In the genomic region with DNA sequence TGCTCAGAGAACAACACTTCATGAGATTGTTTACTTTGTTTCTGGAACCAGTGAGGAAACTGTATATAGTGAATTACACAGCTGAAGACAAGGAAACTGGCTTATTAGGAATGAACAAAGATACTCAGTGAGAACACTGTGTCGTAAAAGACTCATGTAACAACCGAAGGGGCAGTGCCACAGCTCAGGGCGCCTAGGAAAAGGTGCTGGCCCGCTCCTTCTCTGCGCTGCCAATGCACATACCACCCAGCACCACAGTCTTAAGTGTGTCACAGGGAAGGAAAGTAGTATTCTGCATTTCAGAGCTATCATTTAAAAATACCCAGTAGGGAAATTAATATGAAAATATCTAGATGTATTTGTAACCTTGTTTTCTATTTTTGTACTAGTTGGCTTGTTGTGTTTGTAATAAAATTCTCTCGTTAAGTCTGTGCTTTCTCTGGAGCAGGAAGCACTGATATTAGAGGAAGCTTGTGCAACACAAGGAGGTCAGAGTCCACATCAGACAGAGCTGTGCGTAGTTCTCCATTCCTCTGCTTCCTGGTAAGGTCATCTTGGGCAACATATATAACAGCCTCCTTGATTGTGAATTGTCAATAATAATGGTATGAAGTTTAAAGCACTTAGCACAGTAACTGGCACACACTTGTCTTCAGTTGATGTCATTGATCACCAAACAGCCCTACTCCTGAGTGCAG, we compare ENCODE assay signal across 22 mouse cellular contexts. TPM values are rescaled to one million over a fixed set of nuclear protein-coding genes. Genes with fewer than 3 reads are reported as not detected.
DNase-seq lines count a peak whose midpoint lies in the region; ATAC-seq and TF ChIP-seq lines count a peak whose summit lies in the region.
"Had no signal": no experiment of that assay in that cellular context is flagged by ENCODE, and none has a peak within 500 bp of the region (broad histone marks: within the 10 kb centered on the region; RNA-seq: fewer than 3 reads in every experiment).

No protein-coding gene starts in this region.

- no peaks in the 10 kb centered on the region for H3K27me3 ChIP-seq in lung, embryonic 14.5 days (ENCODE audit: insufficient read depth, low read length)
- H3K27me3 ChIP-seq in hindbrain, postnatal 0 days (ENCODE audit: insufficient read depth, low read length) = no peaks in the 10 kb centered on the region
- H3K27me3 ChIP-seq: hindbrain, embryonic 12.5 days; liver, embryonic 12.5 days had no signal

- no peak overlapping the region for H3K4me2 ChIP-seq in lung, embryonic 14.5 days
- H3K4me2 ChIP-seq in hindbrain, postnatal 0 days (ENCODE audit: low read depth, low read length) = no peak overlapping the region
- H3K4me2 ChIP-seq: hindbrain, embryonic 12.5 days; liver, embryonic 12.5 days; midbrain, embryonic 11.5 days had no signal

- no peak overlapping the region for H3K4me3 ChIP-seq in lung, embryonic 14.5 days (ENCODE audit: low read depth, low read length)
- no peak overlapping the region for H3K4me3 ChIP-seq in lung, adult 2 months (replicated peaks; ENCODE audit: extremely low read depth, low read depth, low read length)
- no peak overlapping the region for H3K4me3 ChIP-seq in hindbrain, postnatal 0 days (ENCODE audit: low read length)
- H3K4me3 ChIP-seq: erythroblast, embryonic 14.5 days; hindbrain, embryonic 12.5 days; liver, embryonic 12.5 days had no signal

- H3K27ac ChIP-seq in lung, embryonic 14.5 days (ENCODE audit: low read depth) = no peak overlapping the region
- no peak overlapping the region for H3K27ac ChIP-seq in hindbrain, postnatal 0 days
- H3K27ac ChIP-seq: hindbrain, embryonic 12.5 days; liver, embryonic 12.5 days had no signal

- TF ChIP-seq CTCF in lung, embryonic 14.5 days (IDR thresholded peaks at IDR 0.05; ENCODE audit: low read depth) = no peak
- no peak for TF ChIP-seq CTCF in lung, adult 2 months (IDR thresholded peaks at IDR 0.05; ENCODE audit: insufficient read depth, low read length)
- no peak for TF ChIP-seq CTCF in hindbrain, postnatal 0 days (IDR thresholded peaks at IDR 0.05; ENCODE audit: low read depth)

- H3K36me3 ChIP-seq in lung, embryonic 14.5 days (ENCODE audit: insufficient read depth) = no peaks in the 10 kb centered on the region
- H3K36me3 ChIP-seq in hindbrain, postnatal 0 days (ENCODE audit: insufficient read depth, low read length) = no peaks in the 10 kb centered on the region
- H3K36me3 ChIP-seq: hindbrain, embryonic 12.5 days; liver, embryonic 12.5 days had no signal

- H3K4me1 ChIP-seq in lung, embryonic 14.5 days (ENCODE audit: insufficient read depth) = no peaks in the 10 kb centered on the region
- no peaks in the 10 kb centered on the region for H3K4me1 ChIP-seq in lung, adult 2 months (ENCODE audit: control insufficient read depth, insufficient read depth, low read length)
- H3K4me1 ChIP-seq in hindbrain, postnatal 0 days (ENCODE audit: insufficient read depth, low read length) = no peaks in the 10 kb centered on the region
- H3K4me1 ChIP-seq: hindbrain, embryonic 12.5 days; liver, embryonic 12.5 days had no signal

- WGBS in lung, embryonic 14.5 days = 62% methylated on average over 7 of the region's 7 CpGs
- WGBS in lung, adult 2 months = 55% methylated on average over 7 of the region's 7 CpGs
- WGBS in large intestine, adult 2 months = 24% methylated on average over 7 of the region's 7 CpGs
- WGBS in hindbrain, postnatal 0 days = 88% methylated on average over 7 of the region's 7 CpGs

- ATAC-seq in lung, embryonic 14.5 days (ENCODE audit: insufficient read depth) = no peak
- ATAC-seq in hindbrain, postnatal 0 days = no peak
- ATAC-seq: forebrain, postnatal 0 days; liver, embryonic 12.5 days had no signal

- peak; percentile 3 for DNase-seq in kidney, adult 11 months
- DNase-seq in kidney, adult 8-10 months = no peak
- DNase-seq in lung, embryonic 14.5 days = peak; percentile 15
- DNase-seq in lung, adult 2 months = no peak
- DNase-seq in large intestine, adult 2 months (ENCODE audit: low read depth, low spot score) = peak; percentile 60
- peak; percentile 36 for DNase-seq in yolk sac, embryonic 10.5 days (ENCODE audit: low spot score)
- no peak for DNase-seq in hindbrain, postnatal 0 days (ENCODE audit: low spot score)
- DNase-seq in right cerebral cortex, postnatal 25 days = no peak
- DNase-seq: adrenal gland, adult 8-10 months; cerebellum, adult 9-10 months; forebrain, postnatal 0 days; gastrocnemius, postnatal 36 days; layer of hippocampus, adult 9-11 months; right cerebral cortex, adult 18-20 months; thymus, postnatal 14 days had no signal

- no peak for TF ChIP-seq POLR2A in lung, adult 2 months (IDR thresholded peaks at IDR 0.05; ENCODE audit: borderline replicate concordance, extremely low read depth, low read depth, low read length)

- no peak overlapping the region for H3K9ac ChIP-seq in lung, embryonic 14.5 days
- H3K9ac ChIP-seq in hindbrain, postnatal 0 days (replicated peaks; ENCODE audit: low read length) = no peak overlapping the region
- H3K9ac ChIP-seq: forebrain, postnatal 0 days; hindbrain, embryonic 12.5 days; liver, embryonic 12.5 days had no signal

- no peaks in the 10 kb centered on the region for H3K9me3 ChIP-seq in lung, embryonic 14.5 days (ENCODE audit: low read depth, low read length)
- H3K9me3 ChIP-seq in hindbrain, postnatal 0 days (ENCODE audit: low read length) = no peaks in the 10 kb centered on the region
- H3K9me3 ChIP-seq: hindbrain, embryonic 12.5 days; liver, embryonic 12.5 days had no signal

RNA-seq across cellular contexts. Expression of a gene that starts 49.0 kb away (rescaled TPM):
- not detected in 2 replicates for polyA plus RNA-seq in lung, embryonic 14.5 days (2014; fragmentation: Nextera tagmentation; extraction: Ambion mirVana)
- polyA plus RNA-seq in lung, adult 2 months (2012; rRNA removed) = not detected in 2 replicates
- not detected in 2 replicates for polyA plus RNA-seq in large intestine, adult 2 months (2012; rRNA removed)
- not detected in 2 replicates for total RNA-seq in hindbrain, postnatal 0 days (2014; rRNA removed)
- not detected in 2 replicates for polyA plus RNA-seq in hindbrain, postnatal 0 days (2015; fragmentation: Nextera tagmentation; extraction: Ambion mirVana)
- total RNA-seq: adrenal gland, adult 8-10 months; forebrain, postnatal 0 days; gastrocnemius, postnatal 36 days; left cerebral cortex, postnatal 14 days; neutrophil, adult 5-6 weeks had no signal
- polyA plus RNA-seq: erythroblast, embryonic 14.5 days; forebrain, postnatal 0 days; heart, embryonic 14.5 days; hindbrain, embryonic 12.5 days; liver, embryonic 12.5 days; midbrain, embryonic 11.5 days had no signal

Comparison
In these comparisons a context has a peak if more than half of its experiments do, and no peak if none do; other contexts are left out.
1. DNase-seq: peak in kidney, adult 11 months (single experiment), lung, embryonic 14.5 days (single experiment), large intestine, adult 2 months (single experiment) and yolk sac, embryonic 10.5 days (single experiment); none in kidney, adult 8-10 months (0 of 2), lung, adult 2 months (single experiment), hindbrain, postnatal 0 days (single experiment) and right cerebral cortex, postnatal 25 days (single experiment).